9 mouse cellular contexts compared by ENCODE assay signal in the genomic region with DNA sequence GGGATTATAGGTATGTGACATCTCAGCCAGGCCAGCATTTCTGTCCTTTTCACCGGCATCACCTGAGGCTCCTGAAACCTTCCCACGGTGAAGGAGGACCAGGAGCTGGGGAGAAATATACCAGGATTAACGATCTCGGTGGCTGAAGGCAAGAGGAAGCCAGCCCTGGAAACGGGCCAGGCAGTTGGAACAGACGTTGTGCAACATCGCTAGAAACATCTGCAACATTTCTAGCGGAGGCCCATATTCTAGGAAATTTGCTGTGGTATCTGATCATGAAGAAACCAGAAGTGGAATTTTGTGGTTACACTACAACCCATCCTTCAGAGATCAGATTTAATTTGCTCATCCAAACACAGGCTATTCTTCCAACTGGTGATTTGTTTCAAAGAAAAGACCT. TPM values are rescaled to one million over a fixed set of nuclear protein-coding genes. Genes with fewer than 3 reads are reported as not detected.
DNase-seq lines count a peak whose midpoint lies in the region; ATAC-seq lines count a peak whose summit lies in the region.
"Had no signal": no experiment of that assay in that cellular context is flagged by ENCODE, and none has a peak within 500 bp of the region (broad histone marks: within the 10 kb centered on the region; RNA-seq: fewer than 3 reads in every experiment).

No protein-coding gene starts in this region.

- H3K4me3 ChIP-seq in heart, embryonic 12.5 days: no peak overlapping the region
- H3K4me3 ChIP-seq in embryonic facial prominence, embryonic 15.5 days (replicated peaks): no peak overlapping the region
- peak overlapping the region; percentile 11 for H3K4me3 ChIP-seq in megakaryocyte, embryonic 14.5 days (replicated peaks)

- WGBS in heart, embryonic 12.5 days: 52% methylated on average over 8 of the region's 8 CpGs
- WGBS in embryonic facial prominence, embryonic 15.5 days: 7% methylated on average over 8 of the region's 8 CpGs

- H3K4me2 ChIP-seq in heart, embryonic 12.5 days: no peak overlapping the region
- no peak overlapping the region for H3K4me2 ChIP-seq in embryonic facial prominence, embryonic 15.5 days (replicated peaks)

- ATAC-seq in heart, embryonic 12.5 days (ENCODE audit: insufficient number of reproducible peaks, low FRiP score): no peak
- ATAC-seq in embryonic facial prominence, embryonic 15.5 days (ENCODE audit: insufficient number of reproducible peaks, low FRiP score, low TSS enrichment, low read depth): no peak

- DNase-seq in heart, adult 11 months: peak; percentile 97
- DNase-seq in 416B (ENCODE audit: low read depth): peak; percentile 86
- peak; percentile 89 for DNase-seq in kidney, postnatal 10 days
- DNase-seq in frontal cortex, postnatal 36 days (ENCODE audit: low spot score in 2 of 2): no peak
- no peak for DNase-seq in cerebellum, adult 9-11 months

- no peak overlapping the region for H3K27ac ChIP-seq in heart, embryonic 12.5 days (ENCODE audit: poor library complexity, severe bottlenecking)
- H3K27ac ChIP-seq in embryonic facial prominence, embryonic 15.5 days (replicated peaks): 0 out of 2 replicates have a peak overlapping the region, but pooled peaks have one; percentile 22

- H3K9me3 ChIP-seq in heart, embryonic 12.5 days (replicated peaks): no peaks in the 10 kb centered on the region
- H3K9me3 ChIP-seq in embryonic facial prominence, embryonic 15.5 days (replicated peaks): no peaks in the 10 kb centered on the region
- no peaks in the 10 kb centered on the region for H3K9me3 ChIP-seq in megakaryocyte, embryonic 14.5 days

- H3K36me3 ChIP-seq in heart, embryonic 12.5 days: no peaks in the 10 kb centered on the region
- H3K36me3 ChIP-seq in embryonic facial prominence, embryonic 15.5 days: no peaks in the 10 kb centered on the region
- peaks cover 28% of the 10 kb centered on the region for H3K36me3 ChIP-seq in megakaryocyte, embryonic 14.5 days (replicated peaks; ENCODE audit: low read length)

- peaks cover 62% of the 10 kb centered on the region for H3K4me1 ChIP-seq in heart, embryonic 12.5 days (replicated peaks)
- H3K4me1 ChIP-seq in embryonic facial prominence, embryonic 15.5 days: peaks cover 57% of the 10 kb centered on the region
- peaks cover 98% of the 10 kb centered on the region for H3K4me1 ChIP-seq in megakaryocyte, embryonic 14.5 days

- no peak overlapping the region for H3K9ac ChIP-seq in heart, embryonic 12.5 days
- H3K9ac ChIP-seq in embryonic facial prominence, embryonic 15.5 days: no peak overlapping the region

- no peaks in the 10 kb centered on the region for H3K27me3 ChIP-seq in heart, embryonic 12.5 days (replicated peaks)
- H3K27me3 ChIP-seq in embryonic facial prominence, embryonic 15.5 days: no peaks in the 10 kb centered on the region
- H3K27me3 ChIP-seq in megakaryocyte, embryonic 14.5 days (replicated peaks): no peaks in the 10 kb centered on the region
- H3K27me3 ChIP-seq: CH12.LX had no signal

RNA-seq across cellular contexts. Expression of a gene that starts 38.1 kb away (rescaled TPM):
- 68.9 and 75.3 TPM in 2 replicates for polyA plus RNA-seq in heart, embryonic 12.5 days (2016; fragmentation: Nextera tagmentation; extraction: Ambion mirVana)
- polyA plus RNA-seq in embryonic facial prominence, embryonic 15.5 days (2015; fragmentation: Nextera tagmentation; extraction: Ambion mirVana): 60.2 and 62.4 TPM in 2 replicates
- 367 and 525 TPM in 2 replicates for polyA plus RNA-seq in megakaryocyte, embryonic 14.5 days (2012; ENCODE audit: insufficient read depth, low replicate concordance)

Comparison
In these comparisons a context has a peak if more than half of its experiments do, and no peak if none do; other contexts are left out.
1. DNase-seq: peak in heart, adult 11 months (single experiment), 416B (single experiment) and kidney, postnatal 10 days (single experiment); none in frontal cortex, postnatal 36 days (0 of 2) and cerebellum, adult 9-11 months (single experiment).